ENCODE assay signal across 7 mouse cellular contexts in genomic region chr9:123523676-123524075, GRCm38 (mm10). TPM values are rescaled to one million over a fixed set of nuclear protein-coding genes. Genes with fewer than 3 reads are reported as not detected.
DNase-seq lines count a peak whose midpoint lies in the region; ATAC-seq and TF ChIP-seq lines count a peak whose summit lies in the region.

No protein-coding gene starts in this region.

- H3K9ac ChIP-seq in kidney, embryonic 16.5 days (replicated peaks; ENCODE audit: low read length) = no peak overlapping the region

- WGBS in kidney, adult 2 months = 42% methylated on average over 3 of the region's 3 CpGs
- 39% methylated on average over 3 of the region's 3 CpGs for WGBS in kidney, embryonic 16.5 days
- 24% methylated on average over 3 of the region's 3 CpGs for WGBS in embryonic facial prominence, embryonic 10.5 days

- no peaks in the 10 kb centered on the region for H3K27me3 ChIP-seq in kidney, adult 2 months (replicated peaks; ENCODE audit: control insufficient read depth, insufficient read depth, low read length)
- H3K27me3 ChIP-seq in kidney, embryonic 16.5 days (ENCODE audit: insufficient read depth, low read length) = no peaks in the 10 kb centered on the region
- H3K27me3 ChIP-seq in embryonic facial prominence, embryonic 10.5 days (replicated peaks; ENCODE audit: low read depth, poor library complexity, severe bottlenecking) = no peaks in the 10 kb centered on the region

- peaks cover 2% of the 10 kb centered on the region; the same call in 1 of the 2 replicates for H3K36me3 ChIP-seq in kidney, adult 2 months (ENCODE audit: control insufficient read depth, insufficient read depth, low read length)
- H3K36me3 ChIP-seq in kidney, embryonic 16.5 days (ENCODE audit: insufficient read depth, low read length) = peaks cover 18% of the 10 kb centered on the region
- H3K36me3 ChIP-seq in embryonic facial prominence, embryonic 10.5 days (replicated peaks) = peaks cover 33% of the 10 kb centered on the region

- H3K9me3 ChIP-seq in kidney, embryonic 16.5 days (ENCODE audit: low read length) = no peaks in the 10 kb centered on the region
- no peaks in the 10 kb centered on the region for H3K9me3 ChIP-seq in embryonic facial prominence, embryonic 10.5 days

- DNase-seq in kidney, adult 2 months = no peak
- peak; percentile 64 for DNase-seq in CD4-positive helper T cell, adult 2 months (ENCODE audit: low read depth, low spot score)
- DNase-seq in ES-CJ7 (ENCODE audit: low read depth, low spot score) = peak; percentile 45
- peak; percentile 48 for DNase-seq in embryonic facial prominence, embryonic 10.5 days (ENCODE audit: low spot score)
- peak; percentile 62 for DNase-seq in retina, postnatal 1 day
- DNase-seq in left cerebral cortex, adult 8-10 months (ENCODE audit: low spot score in 2 of 2) = no peak

- no peak overlapping the region for H3K4me2 ChIP-seq in kidney, embryonic 16.5 days (replicated peaks; ENCODE audit: low read depth, low read length)

- TF ChIP-seq POLR2A in kidney, adult 2 months (IDR thresholded peaks at IDR 0.05; ENCODE audit: low read depth, low read length) = no peak

- no peak overlapping the region for H3K27ac ChIP-seq in kidney, adult 2 months (ENCODE audit: insufficient read depth, low read depth, low read length)
- no peak overlapping the region for H3K27ac ChIP-seq in kidney, embryonic 16.5 days (ENCODE audit: low read length)
- no peak overlapping the region for H3K27ac ChIP-seq in embryonic facial prominence, embryonic 10.5 days (replicated peaks)

- H3K4me1 ChIP-seq in kidney, adult 2 months (ENCODE audit: control insufficient read depth, insufficient read depth, low read length) = peaks cover 3% of the 10 kb centered on the region; the same call in 1 of the 2 replicates
- H3K4me1 ChIP-seq in kidney, embryonic 16.5 days (ENCODE audit: insufficient read depth, low read length) = peaks cover 16% of the 10 kb centered on the region
- peaks cover 12% of the 10 kb centered on the region for H3K4me1 ChIP-seq in embryonic facial prominence, embryonic 10.5 days

- ATAC-seq in kidney, embryonic 16.5 days (ENCODE audit: low FRiP score, low TSS enrichment) = no peak

- TF ChIP-seq CTCF in kidney, adult 2 months (conservative IDR thresholded peaks at IDR 0.05; ENCODE audit: insufficient read depth, insufficient read length, low read depth, low read length) = peak; percentile 64

- no peak overlapping the region for H3K4me3 ChIP-seq in kidney, adult 2 months (ENCODE audit: insufficient read depth, low read depth, low read length)
- no peak overlapping the region for H3K4me3 ChIP-seq in kidney, embryonic 16.5 days (ENCODE audit: low read length)
- no peak overlapping the region for H3K4me3 ChIP-seq in embryonic facial prominence, embryonic 10.5 days

RNA-seq across cellular contexts. Expression of gene Sacm1l, which starts 5.9 kb away (rescaled TPM):
- polyA plus RNA-seq in kidney, adult 2 months (2012; rRNA removed) = 13.8 and 20.0 TPM in 2 replicates
- 63.8 and 68.7 TPM in 2 replicates for polyA plus RNA-seq in kidney, embryonic 16.5 days (2015; fragmentation: Nextera tagmentation; extraction: Ambion mirVana)
- 44.0 and 44.4 TPM in 2 replicates for polyA plus RNA-seq in embryonic facial prominence, embryonic 10.5 days (2016; fragmentation: Nextera tagmentation; extraction: Ambion mirVana)
- 10 to 100 TPM; 60.6 to 65.9 (median 62.7) TPM for total RNA-seq in left cerebral cortex, adult 8-10 months (2022)

RNA-seq across cellular contexts. Expression of gene Limd1, which starts 45.2 kb away (rescaled TPM):
- polyA plus RNA-seq in kidney, adult 2 months (2012; rRNA removed) = 56.9 and 58.7 TPM in 2 replicates
- 55.7 and 58.1 TPM in 2 replicates for polyA plus RNA-seq in kidney, embryonic 16.5 days (2015; fragmentation: Nextera tagmentation; extraction: Ambion mirVana)
- polyA plus RNA-seq in embryonic facial prominence, embryonic 10.5 days (2016; fragmentation: Nextera tagmentation; extraction: Ambion mirVana) = 52.1 and 60.8 TPM in 2 replicates
- 10 to 100 TPM in 1 of 4 experiments, 1 to 10 TPM in 3; 7.7 to 10.1 (median 8.0) TPM for total RNA-seq in left cerebral cortex, adult 8-10 months (2022)

Comparison
In these comparisons a context has a peak if more than half of its experiments do, and no peak if none do; other contexts are left out.
1. DNase-seq: peak in CD4-positive helper T cell, adult 2 months (single experiment), ES-CJ7 (single experiment), embryonic facial prominence, embryonic 10.5 days (single experiment) and retina, postnatal 1 day (single experiment); none in kidney, adult 2 months (single experiment) and left cerebral cortex, adult 8-10 months (0 of 2).